Mouse (Mus musculus): ENCODE measurements at regions not wholly inside any gene's neighbourhood (a gene's known extent, or its start where the extent isn't known, plus 50 kb on each side); places are given as distances from the start of the nearest gene placed in this dataset.

GRCm38 (mm10) chr11:88778326-88778725 lies 60.0 kb upstream of the Msi2 start:
- DNase-seq (ENCODE audit: low spot score in 2 of 2) = peak; percentile 11 to 23

- DNase-seq (ENCODE audit: low spot score in 2 of 2) = no peak
Measured at GRCm38 (mm10) chr11:88774401-88774931, 56.2 kb upstream of the Msi2 start.

- DNase-seq (ENCODE audit: low spot score in 2 of 2) = no peak
Measured at GRCm38 (mm10) chr11:88773961-88774360, 55.6 kb upstream of the Msi2 start.

DNA sequence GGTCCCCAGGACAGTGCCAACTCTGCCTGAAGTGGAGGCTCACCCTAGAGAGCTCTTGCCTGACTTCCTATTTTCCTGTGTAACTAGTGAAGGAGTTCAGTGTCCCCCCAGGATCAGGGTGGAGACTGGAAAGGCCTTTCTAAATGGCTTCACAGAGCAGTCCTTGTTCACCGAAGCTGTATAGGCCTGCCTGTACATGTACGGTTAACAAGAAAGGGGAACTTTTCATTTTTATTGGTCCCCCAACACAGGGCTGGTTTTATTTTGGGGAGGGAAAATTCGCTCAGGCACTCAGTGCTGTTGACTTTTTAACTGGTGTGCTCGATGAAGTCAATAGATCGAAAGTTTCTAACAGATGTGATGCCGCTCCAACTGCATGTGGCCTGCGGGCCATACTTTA lies 52.1 kb upstream of the Msi2 start:
- DNase-seq (ENCODE audit: low spot score in 2 of 2) = no peak
